Mouse (Mus musculus): Measurements from ENCODE around the gene Ttc4.
A peak's percentile ranks its signal among the peaks of the same experiment; 100 is the strongest.

The Ttc4 gene

GRCm38 (mm10) chr4:106678442-106679118 is at the start of gene Ttc4:
TSS of gene Ttc4 (minus strand) at chr4:106678944.
- DNase-seq (ENCODE audit: low spot score), result peak; percentile 95

GRCm38 (mm10) chr4:106720631-106721030 is 41.9 kb upstream of the Ttc4 start:
- no peak for DNase-seq (ENCODE audit: low spot score)

GRCm38 (mm10) chr4:106713622-106714021 is 34.9 kb upstream of the Ttc4 start:
- no peak for DNase-seq (ENCODE audit: low spot score)

- DNase-seq (ENCODE audit: low spot score), result peak; percentile 67
Observed at GRCm38 (mm10) chr4:106708408-106708807, 29.7 kb upstream of the Ttc4 start.

GRCm38 (mm10) chr4:106707957-106708356 is 29.2 kb upstream of the Ttc4 start:
- DNase-seq (ENCODE audit: low spot score), result no peak

- DNase-seq (ENCODE audit: low spot score), result no peak
Observed at GRCm38 (mm10) chr4:106705096-106705665, 26.4 kb upstream of the Ttc4 start.

- no peak for DNase-seq (ENCODE audit: low spot score)
Observed at GRCm38 (mm10) chr4:106704416-106704815, 25.7 kb upstream of the Ttc4 start.

GRCm38 (mm10) chr4:106703956-106704355 is 25.2 kb upstream of the Ttc4 start:
- no peak for DNase-seq (ENCODE audit: low spot score)

- DNase-seq (ENCODE audit: low spot score), result no peak
Observed at GRCm38 (mm10) chr4:106700798-106701197, 22.1 kb upstream of the Ttc4 start.

- DNase-seq (ENCODE audit: low spot score), result no peak
Observed at GRCm38 (mm10) chr4:106699989-106700388, 21.2 kb upstream of the Ttc4 start.

GRCm38 (mm10) chr4:106693841-106694430 is 15.2 kb upstream of the Ttc4 start:
- no peak for DNase-seq (ENCODE audit: low spot score)

GRCm38 (mm10) chr4:106688636-106689296 is 10.0 kb upstream of the Ttc4 start:
- DNase-seq (ENCODE audit: low spot score), result no peak

GRCm38 (mm10) chr4:106680955-106681354 is 2.2 kb upstream of the Ttc4 start:
- DNase-seq (ENCODE audit: low spot score), result no peak

GRCm38 (mm10) chr4:106679152-106679551 is 408 bp upstream of the Ttc4 start:
- no peak for DNase-seq (ENCODE audit: low spot score)

GRCm38 (mm10) chr4:106676749-106677148 is 2.0 kb downstream of the Ttc4 start:
- no peak for DNase-seq (ENCODE audit: low spot score)

GRCm38 (mm10) chr4:106666546-106666945 is 12.2 kb downstream of the Ttc4 start:
- no peak for DNase-seq (ENCODE audit: low spot score)

- DNase-seq (ENCODE audit: low spot score), result no peak
Observed at GRCm38 (mm10) chr4:106665673-106666072, 13.1 kb downstream of the Ttc4 start.

GRCm38 (mm10) chr4:106665269-106665668 is 13.5 kb downstream of the Ttc4 start:
- no peak for DNase-seq (ENCODE audit: low spot score)

GRCm38 (mm10) chr4:106664697-106665096 is 14.0 kb downstream of the Ttc4 start:
- DNase-seq (ENCODE audit: low spot score), result no peak

GRCm38 (mm10) chr4:106663956-106664470 is 14.7 kb downstream of the Ttc4 start:
- no peak for DNase-seq (ENCODE audit: low spot score)

GRCm38 (mm10) chr4:106655681-106656080 is 23.1 kb downstream of the Ttc4 start:
- no peak for DNase-seq (ENCODE audit: low spot score)

GRCm38 (mm10) chr4:106653051-106653450 is 25.7 kb downstream of the Ttc4 start:
- DNase-seq (ENCODE audit: low spot score), result no peak

GRCm38 (mm10) chr4:106652546-106652945 is 26.2 kb downstream of the Ttc4 start:
- no peak for DNase-seq (ENCODE audit: low spot score)

All from spleen, adult 12 weeks (tissue).